In genomic region chrX:56531266-56531665, GRCm38 (mm10) we compare ENCODE assay signal across 9 mouse cellular contexts. TPM values are rescaled to one million over a fixed set of nuclear protein-coding genes. Genes with fewer than 3 reads are reported as not detected.
DNase-seq lines count a peak whose midpoint lies in the region; ATAC-seq and TF ChIP-seq lines count a peak whose summit lies in the region.
"Had no signal": no experiment of that assay in that cellular context is flagged by ENCODE, and none has a peak within 500 bp of the region (broad histone marks: within the 10 kb centered on the region; RNA-seq: fewer than 3 reads in every experiment).

No protein-coding gene starts in this region.

- H3K4me1 ChIP-seq in G1E (ENCODE audit: insufficient read depth, low read depth, low read length) = no peaks in the 10 kb centered on the region

- H3K4me3 ChIP-seq in C2C12 (ENCODE audit: insufficient read depth, poor library complexity, severe bottlenecking) (no peak overlapping the region), G1E (ENCODE audit: low read depth, low read length) (no peak overlapping the region)
- no peak overlapping the region for H3K4me3 ChIP-seq in gastrocnemius, adult 2 months

- H3K79me3 ChIP-seq in C2C12 (ENCODE audit: low read depth) = no peaks in the 10 kb centered on the region

- no peak overlapping the region for H3K27ac ChIP-seq in gastrocnemius, adult 2 months

- no peak overlapping the region for H3ac ChIP-seq in C2C12 (ENCODE audit: control insufficient read depth, insufficient read length, low read depth)

- H3K27me3 ChIP-seq in C2C12 (ENCODE audit: control insufficient read depth, insufficient read depth, insufficient read length) (no peaks in the 10 kb centered on the region), G1E (ENCODE audit: insufficient read depth, low read length) (0 out of 2 replicates have a peak, but pooled peaks cover 4% of the 10 kb centered on the region)

- TF ChIP-seq CTCF in C2C12 (IDR thresholded peaks at IDR 0.05; ENCODE audit: control insufficient read depth, insufficient read depth, insufficient read length) (peak; percentile 44), G1E (IDR thresholded peaks at IDR 0.05; ENCODE audit: low read depth, low read length) (peak; percentile 13; the same call in 1 of the 2 replicates)
- peak; percentile 75 for TF ChIP-seq CTCF in gastrocnemius, adult 2 months (IDR thresholded peaks at IDR 0.05)

- H3K36me3 ChIP-seq in C2C12 (ENCODE audit: control insufficient read depth, insufficient read depth) (no peaks in the 10 kb centered on the region), G1E (replicated peaks) (no peaks in the 10 kb centered on the region)

- intact Hi-C loops in gastrocnemius, adult 2 months (cut with DNase I) = no loop called here

- no peaks in the 10 kb centered on the region for H3K9me3 ChIP-seq in G1E (replicated peaks)

- ATAC-seq in G1E (ENCODE audit: extremely low read depth, insufficient number of reproducible peaks, low FRiP score, poor library complexity, severe bottlenecking) = peak; percentile 54; the same call in 1 of the 2 replicates
- no peak for ATAC-seq in activated CD4-positive, CD25-positive, alpha-beta regulatory T cell, adult 4 months

- no peaks in the 10 kb centered on the region for H3K79me2 ChIP-seq in C2C12 (ENCODE audit: control insufficient read depth, insufficient read depth)

- DNase-seq in G1E (ENCODE audit: low spot score) = no peak
- DNase-seq in cerebellum, adult 9-10 months = peak; percentile 65
- peak; percentile 66 for DNase-seq in gastrocnemius, adult 2 months
- DNase-seq in layer of hippocampus, adult 8-10 months (ENCODE audit: low spot score in 2 of 2) = peak; percentile 28 to 65
- DNase-seq in lung, postnatal 25 days (ENCODE audit: low spot score) = peak; percentile 35
- DNase-seq in skeletal muscle tissue, adult 2 months (ENCODE audit: low read depth, low spot score) = peak; percentile 15

TF ChIP-seq in C2C12, 6 proteins besides CTCF, POLR2A, EP300 and RAD21:
- TF ChIP-seq MYOG (IDR thresholded peaks at IDR 0.05; ENCODE audit: control insufficient read depth, extremely low read depth, insufficient read length) = no peak
- no peak for TF ChIP-seq MYOD1 (IDR thresholded peaks at IDR 0.05; ENCODE audit: control insufficient read depth, insufficient read length, low read depth)
- TF ChIP-seq USF1 (IDR thresholded peaks at IDR 0.05; ENCODE audit: low read depth) = no peak
- no peak for TF ChIP-seq MAX (IDR thresholded peaks at IDR 0.05)
- TF ChIP-seq CEBPB (IDR thresholded peaks at IDR 0.05; ENCODE audit: low read depth) = no peak
- no peak for TF ChIP-seq FOSL1 (IDR thresholded peaks at IDR 0.05; ENCODE audit: insufficient read depth, low read length, poor library complexity, severe bottlenecking)

RNA-seq across cellular contexts. Expression of gene Gm10477, which starts 6.7 kb away (rescaled TPM):
- not detected for polyA plus RNA-seq in C2C12 (2012; fragmentation: generic; extraction: Trizol)
- not detected in 2 replicates for total RNA-seq in G1E (2014; fragmentation: Nextera tagmentation)
- total RNA-seq in G1E (2017) = not detected in 2 replicates
- not detected in 2 replicates for polyA plus RNA-seq in G1E (2012)
- not detected for total RNA-seq in gastrocnemius, adult 2 months (2021)
- not detected for total RNA-seq in layer of hippocampus, adult 8-10 months (2022)
- polyA plus RNA-seq in activated CD4-positive, CD25-positive, alpha-beta regulatory T cell, adult 4 months (2017; shearing (Covaris generic)) = not detected
- polyA plus RNA-seq: large intestine, adult 2 months had no signal

RNA-seq across cellular contexts. Expression of gene Gm648, which starts 18.1 kb away (rescaled TPM):
- polyA plus RNA-seq in C2C12 (2012; fragmentation: generic; extraction: Trizol) (0.07 TPM), G1E (2012) (not detected in 2 replicates)
- total RNA-seq in G1E (2014; fragmentation: Nextera tagmentation) (not detected in 2 replicates), G1E (2017) (not detected in 2 replicates)
- not detected for total RNA-seq in gastrocnemius, adult 2 months (2021)
- not detected for total RNA-seq in layer of hippocampus, adult 8-10 months (2022)
- not detected for polyA plus RNA-seq in activated CD4-positive, CD25-positive, alpha-beta regulatory T cell, adult 4 months (2017; shearing (Covaris generic))
- polyA plus RNA-seq: large intestine, adult 2 months had no signal

Comparison
In these comparisons a context has a peak if more than half of its experiments do, and no peak if none do; other contexts are left out.
1. CTCF ChIP-seq: peak in every context shown above with its lines; median percentile 75 in gastrocnemius, adult 2 months; 44 in C2C12; 13 in G1E.